Mouse (Mus musculus): ENCODE results near the gene Apba3.

GRCm38 (mm10) chr10:81259225-81259884 lies 7.4 kb upstream of the Apba3 start:
- TF ChIP-seq CTCF (IDR thresholded peaks at IDR 0.05; ENCODE audit: borderline replicate concordance, control insufficient read depth, extremely low read depth, insufficient read depth, low read length, poor library complexity) (no peak), POLR2A (IDR thresholded peaks at IDR 0.05; ENCODE audit: control insufficient read depth, extremely low read depth, insufficient read depth, low read length, poor library complexity) (no peak)

Data from thymus, adult 2 months (tissue).